Mouse (Mus musculus): ENCODE data around the gene Zfyve28.
A peak's percentile ranks its signal among the peaks of the same experiment; 100 is the strongest.

The Zfyve28 gene

DNA sequence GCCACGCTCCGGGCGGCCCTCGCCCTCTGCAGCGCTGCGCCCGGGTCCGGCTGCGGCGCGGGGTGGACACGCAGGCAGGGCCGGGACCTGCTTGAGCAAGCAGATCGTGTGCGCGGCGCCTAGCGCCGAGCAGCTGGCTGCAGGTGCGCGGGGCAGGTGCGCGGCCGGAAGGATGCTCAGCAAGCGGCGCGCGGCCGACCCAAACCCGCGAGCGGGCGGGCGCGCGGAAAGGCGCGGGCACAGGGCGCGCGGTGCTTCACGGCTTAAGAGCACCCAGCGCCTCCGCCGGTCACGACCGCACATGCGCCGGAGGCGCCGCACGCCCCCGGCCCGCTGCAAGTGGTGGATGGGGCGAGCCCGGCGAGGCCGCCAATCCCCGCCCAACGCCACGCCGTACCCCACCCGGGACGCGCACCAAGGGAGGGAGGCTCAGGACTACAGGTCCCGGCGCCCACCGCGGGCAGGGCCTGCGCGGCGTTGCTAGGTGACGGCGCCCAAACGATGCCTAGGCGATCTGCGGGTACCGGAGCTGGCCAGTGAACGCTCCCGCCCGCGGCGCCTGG, at the start of gene Zfyve28, which contains the start of gene Cfap99:
Zfyve28 (minus strand) TSS at position 296 of the 563 bp plus-strand sequence.
Cfap99 (plus strand) TSS at position 447 of the 563 bp plus-strand sequence.
- peak; percentile 75 to 87 for DNase-seq (ENCODE audit: inconsistent age in 2 of 2, low spot score in 1 of 2)

DNA sequence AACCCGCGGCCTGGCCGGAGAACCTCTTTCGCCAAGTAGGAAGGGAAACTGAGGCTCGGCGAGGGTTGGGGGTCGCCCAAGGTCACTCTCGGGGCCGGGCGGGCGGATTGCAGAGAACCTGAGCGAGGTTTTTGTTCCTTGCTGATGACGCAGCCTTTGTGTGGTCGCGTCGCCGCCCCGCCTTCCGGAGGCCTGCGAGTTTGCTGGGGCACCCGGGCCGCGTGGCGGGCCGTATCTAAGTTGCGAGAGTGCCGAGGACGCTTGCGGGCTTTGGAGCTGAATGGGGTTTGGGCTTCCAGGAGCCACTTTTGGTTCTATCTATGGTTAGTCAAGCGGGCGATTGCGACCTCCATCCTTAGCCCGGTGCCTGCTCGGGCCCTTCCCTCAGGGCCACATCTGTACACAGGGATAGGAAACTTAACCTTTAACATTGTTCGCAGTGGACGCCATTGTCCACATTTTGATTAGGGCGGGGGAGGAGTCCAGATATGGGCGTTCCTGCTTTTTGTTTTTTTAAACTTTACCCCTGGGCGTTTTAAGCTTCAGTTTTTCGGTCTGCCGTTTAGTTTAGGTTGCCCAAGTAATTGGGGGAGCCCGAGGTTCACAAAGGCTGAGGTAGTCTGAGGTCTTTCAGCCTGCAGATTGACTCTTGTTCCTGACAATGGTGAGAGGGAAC, 48.7 kb upstream of the Zfyve28 start:
- peak; percentile 70 to 86 for DNase-seq (ENCODE audit: inconsistent age in 2 of 2, low spot score in 1 of 2)

DNA sequence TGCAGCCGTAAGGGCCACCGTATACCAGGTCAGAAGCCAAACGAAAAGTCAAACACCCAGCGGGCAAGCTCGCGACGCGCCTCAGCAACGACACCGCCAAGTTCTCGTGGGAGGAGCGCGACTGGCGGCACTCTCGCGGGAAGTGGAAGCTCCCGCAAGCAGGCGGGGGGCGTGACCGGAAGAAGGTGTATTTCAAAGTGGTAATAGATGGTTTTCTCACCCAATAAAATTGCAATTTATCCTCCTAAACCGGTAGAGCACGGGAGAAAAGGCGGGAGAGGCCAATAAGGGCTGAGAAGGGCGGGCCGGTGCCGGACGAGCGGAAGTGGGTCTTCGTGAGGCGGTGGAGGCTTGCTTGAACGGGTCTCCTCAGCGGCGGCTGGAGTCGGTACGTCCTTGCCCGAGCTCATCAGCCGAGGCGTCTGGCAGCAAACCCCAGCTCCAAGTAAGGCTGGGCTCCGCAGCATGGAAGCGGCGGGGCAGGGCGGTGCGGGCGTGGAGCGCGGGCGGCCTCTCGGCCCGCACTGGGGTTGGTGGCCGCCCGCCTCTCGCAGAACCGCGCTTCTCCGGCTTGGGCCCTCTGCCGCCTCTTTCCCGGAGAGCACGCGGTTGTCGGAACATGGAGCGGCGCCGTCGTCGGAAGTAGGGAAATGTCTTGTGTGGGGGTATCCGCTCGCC, 48.0 kb upstream of the Zfyve28 start, which contains the start of gene Rnf4:
Rnf4 (plus strand) TSS at position 193 of the 678 bp plus-strand sequence.
- DNase-seq (ENCODE audit: inconsistent age in 2 of 2, low spot score in 1 of 2): peak; percentile 98 to 99

DNA sequence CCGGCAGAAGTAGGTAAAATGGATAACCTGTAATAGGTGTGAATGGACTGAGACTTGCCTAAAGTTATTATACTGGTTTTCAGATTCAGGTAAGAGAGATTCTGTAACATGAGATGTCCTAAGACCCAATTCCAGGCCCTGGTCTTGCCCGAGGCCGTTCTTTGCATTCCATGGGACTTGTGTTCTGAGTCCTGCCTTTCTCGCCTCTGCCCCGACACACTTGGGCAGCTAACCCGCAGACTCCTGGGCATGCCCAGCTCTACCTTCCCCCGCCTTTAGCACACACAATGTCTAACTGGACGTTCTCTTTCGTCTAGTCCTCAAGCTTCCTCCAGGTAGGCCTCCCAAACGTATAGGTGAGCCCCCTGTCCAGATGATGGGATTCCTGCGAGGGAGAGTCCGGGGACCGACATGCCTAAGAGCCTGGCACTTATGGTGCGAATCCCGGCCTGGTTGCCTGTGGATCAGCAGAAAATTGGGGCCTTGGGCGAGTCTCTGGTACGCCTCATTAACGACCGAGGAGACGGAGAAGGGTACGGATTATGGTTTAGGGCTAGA, 47.4 kb upstream of the Zfyve28 start:
- no peak for DNase-seq (ENCODE audit: inconsistent age in 2 of 2, low spot score in 1 of 2)

DNA sequence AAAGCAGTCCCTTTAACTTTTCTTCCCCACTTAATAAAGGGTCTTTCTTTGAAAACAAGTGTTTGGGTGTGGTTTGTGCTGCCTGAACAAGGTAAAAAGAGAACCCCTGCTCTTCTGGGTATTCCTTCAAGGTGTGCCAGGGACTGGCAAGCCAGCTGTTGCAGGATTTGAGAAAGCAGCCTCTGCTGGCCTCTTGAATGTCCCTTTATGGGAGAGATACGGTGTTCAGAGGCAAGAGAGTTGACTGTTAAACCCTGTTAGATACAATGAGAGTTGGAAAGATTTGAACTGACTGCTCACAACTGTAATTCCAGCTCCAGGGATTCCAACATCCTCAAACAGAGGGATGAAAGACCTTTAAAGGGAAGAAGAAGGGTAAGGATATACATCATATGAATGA, 45.8 kb upstream of the Zfyve28 start:
- DNase-seq (ENCODE audit: inconsistent age in 2 of 2, low spot score in 1 of 2): no peak

DNA sequence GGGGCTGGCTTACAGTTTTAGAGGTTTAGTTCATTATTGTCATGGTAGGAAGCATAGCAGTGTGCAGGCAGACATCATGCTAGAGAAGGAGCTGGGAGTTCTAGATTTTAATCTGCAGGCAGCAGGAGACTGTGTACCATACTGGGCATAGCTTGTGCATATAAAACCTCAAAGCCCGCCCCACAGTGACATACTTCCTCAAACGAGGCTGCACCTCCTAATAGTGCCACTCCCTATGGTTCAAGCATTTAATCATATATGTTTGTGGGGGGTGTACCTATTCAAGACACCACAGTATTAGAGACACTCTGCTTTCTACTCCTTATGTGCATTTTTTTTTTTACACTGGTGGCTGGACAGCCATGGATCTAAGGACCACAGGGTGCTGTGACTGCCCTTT, 41.9 kb upstream of the Zfyve28 start:
- no peak for DNase-seq (ENCODE audit: inconsistent age in 2 of 2, low spot score in 1 of 2)

DNA sequence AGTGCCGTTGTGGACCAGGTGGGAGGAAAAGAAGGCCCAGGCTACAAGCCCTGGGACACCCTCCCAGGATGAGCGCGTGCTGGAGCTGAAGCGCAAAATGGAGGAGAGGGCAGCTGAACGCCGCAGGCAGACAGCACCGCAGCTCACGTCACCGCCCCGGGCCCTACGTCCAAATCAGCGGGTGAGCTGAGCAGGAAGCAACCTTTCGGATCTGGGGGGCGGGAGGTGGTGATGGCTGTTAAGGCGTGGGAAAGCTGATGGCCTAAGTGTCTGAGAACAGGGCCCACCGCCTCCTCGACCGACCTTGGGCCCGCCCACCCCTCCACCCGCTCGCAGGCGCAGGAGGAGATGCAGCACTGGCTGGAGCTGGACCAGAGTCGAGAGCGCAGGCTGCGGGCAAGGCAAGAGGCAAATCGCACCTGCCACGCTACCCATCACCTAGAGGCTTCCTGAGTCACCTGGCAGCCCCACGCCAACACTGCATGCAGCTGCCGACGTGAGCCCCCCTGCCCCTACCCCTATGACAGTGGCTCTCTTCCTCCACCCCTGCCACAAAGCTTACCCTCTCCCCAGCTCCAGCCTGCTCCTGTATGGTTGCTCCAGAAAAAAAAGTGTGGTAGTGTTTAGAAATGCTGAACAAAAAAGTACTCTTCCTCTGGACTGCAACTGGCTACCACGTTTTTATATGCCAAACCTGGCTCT, 38.8 kb upstream of the Zfyve28 start:
- peak; percentile 27 to 61 for DNase-seq (ENCODE audit: inconsistent age in 2 of 2, low spot score in 1 of 2)

DNA sequence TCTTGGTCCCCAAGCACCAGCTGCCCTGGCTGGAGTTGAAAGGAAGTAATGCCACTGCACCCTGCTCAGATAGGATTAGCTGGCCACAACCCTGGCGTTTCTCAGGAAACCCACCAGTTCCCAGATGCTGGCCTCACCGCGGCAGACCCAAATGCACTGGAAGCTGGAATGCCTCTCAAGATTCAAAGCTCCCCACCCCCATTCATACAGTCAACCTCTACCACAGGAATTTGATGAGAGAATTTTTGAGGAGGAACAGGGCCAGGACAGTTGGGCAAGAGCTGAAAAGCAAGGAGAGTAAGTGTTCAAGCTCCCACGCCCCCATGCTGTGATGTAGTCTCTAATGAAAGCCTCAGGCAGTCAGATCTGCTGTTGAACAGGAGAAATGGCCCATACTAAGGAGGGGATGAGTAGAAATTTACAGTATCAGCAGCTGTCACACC, 38.0 kb upstream of the Zfyve28 start:
- no peak for DNase-seq (ENCODE audit: inconsistent age in 2 of 2, low spot score in 1 of 2)

DNA sequence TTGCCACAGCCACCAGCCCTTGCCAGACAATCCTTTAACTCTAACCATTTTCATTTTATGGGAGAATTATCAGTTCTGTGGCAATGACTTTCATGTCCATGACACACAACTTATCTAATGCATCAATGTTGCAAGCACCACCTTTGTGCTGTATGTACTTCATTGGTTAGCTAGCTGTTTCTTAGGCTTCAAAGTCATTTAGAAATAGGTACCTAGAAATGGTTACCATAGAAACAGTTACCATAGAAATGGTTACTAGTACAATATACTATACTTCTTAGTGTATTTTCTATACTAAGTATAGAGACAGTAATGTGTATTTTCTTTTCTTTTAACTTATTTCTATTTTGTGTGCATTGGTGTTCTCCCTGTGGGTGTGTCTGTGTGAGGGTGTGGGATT, 37.0 kb upstream of the Zfyve28 start:
- DNase-seq (ENCODE audit: inconsistent age in 2 of 2, low spot score in 1 of 2): no peak

DNA sequence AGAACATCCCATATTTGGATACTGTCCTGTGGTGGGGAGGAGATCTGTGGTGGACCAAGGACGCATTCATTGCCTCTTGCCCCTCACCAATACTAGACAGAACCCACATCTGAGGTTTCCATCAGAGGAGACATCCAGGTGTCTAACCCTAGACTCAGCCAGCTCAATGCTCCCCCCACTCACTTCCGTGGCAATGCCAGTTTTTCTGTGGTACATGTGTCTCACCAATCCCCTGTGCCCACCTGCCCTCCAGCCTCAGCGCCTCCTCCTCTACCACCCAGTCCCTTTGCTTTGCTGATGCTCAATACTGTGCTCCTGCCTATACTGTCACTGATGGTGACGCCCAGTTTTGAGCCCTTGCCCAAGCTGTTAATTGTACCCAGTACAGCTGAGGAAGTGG, 33.0 kb upstream of the Zfyve28 start:
- no peak for DNase-seq (ENCODE audit: inconsistent age in 2 of 2, low spot score in 1 of 2)

DNA sequence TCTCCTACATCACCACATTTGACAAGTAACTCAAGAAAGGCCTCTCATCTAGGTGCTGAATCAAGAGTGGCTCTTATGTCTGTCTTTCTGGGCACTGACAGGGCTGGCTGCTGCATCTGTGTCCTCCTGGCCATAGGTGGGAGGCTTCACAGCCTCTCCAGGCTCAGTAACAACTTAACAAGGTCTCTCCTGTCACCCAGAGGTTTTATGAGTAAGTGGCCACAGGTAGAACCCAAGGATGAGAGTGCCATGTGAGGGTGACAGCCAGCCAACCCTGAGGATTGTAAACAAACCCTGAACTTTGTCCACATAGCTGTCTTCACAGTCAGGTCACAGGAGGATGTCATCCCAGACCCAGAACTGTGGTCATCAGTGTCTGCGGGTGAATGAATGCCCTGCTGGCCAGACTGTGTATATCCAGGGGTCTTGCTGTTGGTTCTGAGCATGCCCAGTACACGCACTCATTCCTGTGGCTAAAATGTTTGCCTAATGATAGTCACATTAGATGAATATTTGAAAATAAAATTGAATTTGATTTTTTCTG, 31.3 kb upstream of the Zfyve28 start:
- DNase-seq (ENCODE audit: inconsistent age in 2 of 2, low spot score in 1 of 2): no peak

DNA sequence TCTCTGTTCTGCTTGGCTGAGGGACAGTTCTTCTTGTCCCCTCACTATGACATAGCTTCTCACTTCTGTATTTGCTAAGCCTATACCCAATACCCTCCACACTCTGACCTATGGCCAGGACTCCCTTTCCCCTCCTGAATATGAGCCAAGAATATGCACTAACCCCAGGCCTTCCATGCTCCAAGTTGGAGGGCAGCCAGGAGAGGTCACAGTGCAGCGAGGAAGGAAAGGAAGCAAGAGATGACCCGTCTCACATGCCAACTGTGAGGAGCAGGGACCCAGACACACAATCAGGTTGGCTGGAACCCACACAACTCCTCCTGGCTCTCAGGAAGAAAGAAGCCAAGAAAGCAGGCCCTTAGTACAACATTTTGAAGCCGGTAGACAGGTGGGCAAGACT, 20.8 kb upstream of the Zfyve28 start:
- DNase-seq (ENCODE audit: inconsistent age in 2 of 2, low spot score in 1 of 2): no peak

DNA sequence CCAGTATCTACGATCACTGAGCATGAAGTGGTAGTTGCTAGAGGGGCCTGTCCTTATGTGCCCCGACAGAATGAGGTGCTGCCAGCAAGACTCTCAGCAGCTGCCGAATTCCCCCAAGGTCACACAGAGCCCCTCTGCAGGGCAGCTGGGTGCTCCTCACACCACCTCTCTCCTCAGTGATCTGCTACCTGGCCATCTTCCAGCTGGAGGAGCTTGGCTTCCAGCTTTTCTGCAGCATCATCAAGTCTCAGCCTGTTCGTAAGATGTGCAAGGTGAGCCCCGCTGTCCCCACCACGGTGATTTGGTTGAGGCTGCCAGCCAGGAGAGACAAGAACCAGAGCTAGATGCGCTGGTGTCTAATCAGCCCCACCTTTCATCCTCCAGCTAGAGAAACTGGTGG, 14.1 kb upstream of the Zfyve28 start:
- no peak for DNase-seq (ENCODE audit: inconsistent age in 2 of 2, low spot score in 1 of 2)

DNA sequence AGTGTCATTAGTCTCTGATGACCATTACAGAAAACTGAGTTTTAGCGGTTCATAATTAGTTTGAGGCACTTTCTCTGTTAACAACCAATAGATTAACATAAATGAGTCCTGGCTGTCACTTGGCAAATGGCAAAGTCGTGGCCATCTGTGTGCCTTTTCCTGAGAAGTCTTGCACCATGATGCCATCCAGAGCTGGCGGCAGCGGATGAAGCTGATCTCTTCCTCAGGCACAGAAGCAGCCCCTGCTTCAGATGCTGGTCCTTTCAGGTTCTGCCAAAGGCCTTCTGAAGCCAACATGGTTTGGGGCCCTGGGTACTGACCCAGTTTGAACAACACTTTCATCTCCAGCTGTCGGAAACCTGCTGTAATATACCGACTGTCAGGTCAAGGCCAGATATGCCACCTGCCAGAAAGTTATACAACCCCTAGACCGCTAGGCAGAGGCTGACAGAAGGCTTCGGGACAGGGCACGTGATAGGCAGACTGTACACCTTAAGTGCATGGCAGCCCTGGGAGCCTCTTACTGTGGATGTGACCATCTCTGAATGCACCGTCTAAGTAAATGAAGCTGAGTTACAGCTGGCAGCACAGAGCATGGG, 10.8 kb upstream of the Zfyve28 start:
- DNase-seq (ENCODE audit: inconsistent age in 2 of 2, low spot score in 1 of 2): peak; percentile 42 to 62

DNA sequence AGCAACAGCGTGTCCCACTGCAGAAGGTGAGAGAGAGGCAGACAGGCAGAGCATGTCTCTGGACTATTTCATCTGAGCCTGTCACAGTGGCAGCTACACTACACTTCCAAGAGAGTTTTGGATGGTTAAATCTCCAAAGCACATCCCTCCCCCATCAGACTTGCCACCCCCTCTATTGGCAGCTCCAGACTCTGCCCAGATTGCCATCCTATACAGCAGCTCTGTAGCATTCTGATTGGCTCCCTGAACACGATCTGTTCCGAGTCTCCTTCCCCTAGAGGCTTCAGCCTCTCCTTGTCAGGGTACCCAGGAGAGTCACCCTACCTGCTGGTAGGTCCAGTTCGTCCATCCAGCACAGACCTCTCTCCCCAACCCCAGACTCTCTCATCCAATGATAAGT, 9.8 kb upstream of the Zfyve28 start:
- no peak for DNase-seq (ENCODE audit: inconsistent age in 2 of 2, low spot score in 1 of 2)

DNA sequence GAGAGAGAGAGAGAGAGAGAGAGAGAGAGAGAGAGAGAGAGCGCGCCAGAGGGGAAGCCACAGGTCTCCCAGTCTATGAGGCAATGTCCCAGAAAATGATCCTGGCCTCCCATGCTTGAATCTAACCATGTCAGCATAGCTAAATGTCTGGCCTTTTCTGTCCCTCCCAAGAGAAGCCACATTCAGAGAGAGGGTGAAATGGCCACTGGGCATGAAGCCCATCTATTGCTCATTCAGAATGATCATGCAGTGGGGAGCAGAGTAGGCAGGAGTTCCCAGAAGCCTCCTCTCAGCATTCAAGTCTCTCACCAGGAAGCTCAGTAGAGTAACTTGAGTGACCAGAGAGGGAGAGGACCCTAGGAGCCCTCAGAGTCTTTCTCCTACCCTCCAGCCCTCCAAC, 6.9 kb upstream of the Zfyve28 start:
- peak; percentile 33 to 76 for DNase-seq (ENCODE audit: inconsistent age in 2 of 2, low spot score in 1 of 2)

DNA sequence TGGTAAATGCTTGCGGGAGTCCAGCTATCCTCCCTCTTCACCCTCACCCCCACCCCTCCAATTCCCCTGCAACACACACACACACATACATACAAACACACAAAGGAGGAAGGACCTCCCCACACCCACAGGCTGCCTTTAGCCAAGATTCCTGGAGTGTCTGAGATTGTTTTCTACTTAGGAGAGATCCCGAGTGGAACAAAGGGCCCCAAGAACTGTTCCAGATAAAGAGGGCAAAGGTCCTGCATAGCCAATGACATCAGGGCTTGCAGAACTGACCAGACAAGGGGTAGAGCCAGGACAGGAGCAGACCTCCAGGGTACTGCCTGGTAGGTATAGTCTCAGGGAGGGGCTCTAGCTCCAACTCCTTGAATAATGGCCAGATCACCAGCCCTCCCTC, 6.4 kb upstream of the Zfyve28 start:
- DNase-seq (ENCODE audit: inconsistent age in 2 of 2, low spot score in 1 of 2): peak in 1 of 2 experiments; percentile 45

DNA sequence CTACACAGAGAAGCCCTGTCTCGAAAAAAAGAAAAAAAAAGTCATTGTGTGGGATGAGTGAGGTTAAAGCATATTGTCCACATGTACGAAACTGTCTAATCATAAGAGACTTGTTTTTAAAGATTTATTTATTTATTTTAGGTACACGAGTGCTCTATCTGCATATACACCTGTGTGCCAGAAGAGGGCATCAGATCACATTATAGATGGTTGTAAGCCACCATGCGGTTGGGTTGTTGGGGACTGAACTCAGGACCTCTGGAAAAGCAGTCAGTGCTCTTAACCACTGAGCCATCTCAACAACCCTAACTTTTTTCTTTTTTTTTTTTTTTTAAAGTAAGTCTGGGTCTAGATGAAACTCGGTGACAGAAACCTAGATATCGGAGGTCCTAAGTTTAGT, 5.1 kb upstream of the Zfyve28 start:
- DNase-seq (ENCODE audit: inconsistent age in 2 of 2, low spot score in 1 of 2): no peak

DNA sequence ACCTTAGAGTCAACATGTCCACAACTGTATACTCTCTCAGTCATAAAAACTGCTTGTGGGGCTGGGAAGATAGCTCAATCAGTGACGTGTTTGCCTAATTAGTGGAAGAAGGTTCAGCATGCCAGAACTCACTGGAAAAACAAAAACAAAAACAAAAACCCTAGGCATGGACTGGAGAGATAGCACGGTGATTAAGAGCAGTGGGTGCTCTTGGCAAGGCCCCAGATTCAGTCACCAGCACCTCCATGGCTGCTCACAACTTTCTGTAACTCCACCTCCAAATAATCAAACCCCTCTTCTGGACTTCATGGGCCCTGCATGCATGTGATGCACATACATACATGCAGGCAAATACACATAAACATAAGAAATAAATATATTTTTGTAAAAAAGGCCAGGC, 1.0 kb upstream of the Zfyve28 start:
- no peak for DNase-seq (ENCODE audit: inconsistent age in 2 of 2, low spot score in 1 of 2)

DNA sequence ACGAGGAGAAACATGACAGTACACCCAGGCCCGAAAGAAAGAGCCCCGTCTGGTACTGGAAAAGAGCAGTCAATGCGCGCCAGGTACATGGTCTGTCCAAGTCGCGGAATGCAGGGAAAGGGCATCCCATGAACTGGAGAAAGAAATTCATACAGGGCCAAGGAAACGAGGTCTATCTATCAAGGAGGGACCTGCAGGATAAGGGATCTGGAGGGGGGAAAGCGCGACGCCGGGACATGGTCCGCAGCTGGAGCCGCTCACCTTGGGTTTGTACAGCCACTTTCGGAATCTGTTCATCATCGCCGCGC, 457 bp downstream of the Zfyve28 start:
- DNase-seq (ENCODE audit: inconsistent age in 2 of 2, low spot score in 1 of 2): no peak

All from adrenal gland, adult (tissue).